ENCODE assay signal across 26 mouse cellular contexts in genomic region chr11:103801128-103801527, GRCm38 (mm10). TPM values are rescaled to one million over a fixed set of nuclear protein-coding genes. Genes with fewer than 3 reads are reported as not detected.
DNase-seq lines count a peak whose midpoint lies in the region; ATAC-seq and TF ChIP-seq lines count a peak whose summit lies in the region.
"Had no signal": no experiment of that assay in that cellular context is flagged by ENCODE, and none has a peak within 500 bp of the region (broad histone marks: within the 10 kb centered on the region; RNA-seq: fewer than 3 reads in every experiment).

No protein-coding gene starts in this region.

- no peak for TF ChIP-seq CTCF in lung, postnatal 0 days (IDR thresholded peaks at IDR 0.05)
- TF ChIP-seq CTCF in lung, adult 2 months (IDR thresholded peaks at IDR 0.05; ENCODE audit: insufficient read depth, low read length) = no peak

- no peak overlapping the region for H3K4me3 ChIP-seq in embryonic facial prominence, embryonic 14.5 days (ENCODE audit: low read depth, low read length)
- no peak overlapping the region for H3K4me3 ChIP-seq in embryonic facial prominence, embryonic 10.5 days
- no peak overlapping the region for H3K4me3 ChIP-seq in lung, postnatal 0 days (ENCODE audit: low read depth, low read length)
- no peak overlapping the region for H3K4me3 ChIP-seq in lung, adult 2 months (replicated peaks; ENCODE audit: extremely low read depth, low read depth, low read length)
- H3K4me3 ChIP-seq in embryonic facial prominence, embryonic 15.5 days (replicated peaks) = no peak overlapping the region
- H3K4me3 ChIP-seq in hindbrain, embryonic 14.5 days (replicated peaks; ENCODE audit: low read length) = no peak overlapping the region
- H3K4me3 ChIP-seq: embryonic facial prominence, embryonic 13.5 days; forebrain, embryonic 15.5 days; heart, embryonic 12.5 days; hindbrain, embryonic 10.5 days; limb, embryonic 10.5 days; liver, embryonic 15.5 days; midbrain, embryonic 10.5 days; stomach, embryonic 15.5 days had no signal

- 0 out of 2 replicates have a peak, but pooled peaks cover 4% of the 10 kb centered on the region for H3K9me3 ChIP-seq in embryonic facial prominence, embryonic 14.5 days (ENCODE audit: control insufficient read depth, low read length)
- peaks cover 13% of the 10 kb centered on the region; the same call in 1 of the 2 replicates for H3K9me3 ChIP-seq in embryonic facial prominence, embryonic 10.5 days
- H3K9me3 ChIP-seq in lung, postnatal 0 days (ENCODE audit: low read length) = no peaks in the 10 kb centered on the region
- no peaks in the 10 kb centered on the region for H3K9me3 ChIP-seq in embryonic facial prominence, embryonic 15.5 days (replicated peaks)
- no peaks in the 10 kb centered on the region for H3K9me3 ChIP-seq in hindbrain, embryonic 14.5 days (ENCODE audit: control insufficient read depth, low read length)
- H3K9me3 ChIP-seq: forebrain, embryonic 15.5 days; limb, embryonic 10.5 days; liver, embryonic 15.5 days; stomach, embryonic 15.5 days had no signal

- peak; percentile 18; the same call in 1 of the 2 replicates for ATAC-seq in embryonic facial prominence, embryonic 14.5 days (ENCODE audit: low read depth)
- no peak for ATAC-seq in lung, postnatal 0 days
- ATAC-seq in embryonic facial prominence, embryonic 15.5 days (ENCODE audit: insufficient number of reproducible peaks, low FRiP score, low TSS enrichment, low read depth) = peak; percentile 29; the same call in 1 of the 2 replicates
- no peak for ATAC-seq in hindbrain, embryonic 14.5 days (ENCODE audit: low FRiP score)
- ATAC-seq: forebrain, embryonic 15.5 days; hindbrain, postnatal 0 days had no signal

- H3K4me2 ChIP-seq in embryonic facial prominence, embryonic 14.5 days (ENCODE audit: low read depth, low read length) = no peak overlapping the region
- H3K4me2 ChIP-seq in lung, postnatal 0 days (replicated peaks; ENCODE audit: low read depth, low read length) = no peak overlapping the region
- H3K4me2 ChIP-seq in embryonic facial prominence, embryonic 15.5 days (replicated peaks) = no peak overlapping the region
- no peak overlapping the region for H3K4me2 ChIP-seq in hindbrain, embryonic 14.5 days (replicated peaks)
- H3K4me2 ChIP-seq: embryonic facial prominence, embryonic 13.5 days; forebrain, embryonic 15.5 days; heart, embryonic 12.5 days; liver, embryonic 15.5 days; stomach, embryonic 15.5 days had no signal

- no peaks in the 10 kb centered on the region for H3K4me1 ChIP-seq in embryonic facial prominence, embryonic 14.5 days (ENCODE audit: control insufficient read depth, insufficient read depth, low read length)
- 0 out of 2 replicates have a peak, but pooled peaks cover 7% of the 10 kb centered on the region for H3K4me1 ChIP-seq in embryonic facial prominence, embryonic 10.5 days
- H3K4me1 ChIP-seq in lung, postnatal 0 days (ENCODE audit: insufficient read depth, low read depth, low read length) = no peaks in the 10 kb centered on the region
- H3K4me1 ChIP-seq in lung, adult 2 months (ENCODE audit: control insufficient read depth, insufficient read depth, low read length) = no peaks in the 10 kb centered on the region
- no peaks in the 10 kb centered on the region for H3K4me1 ChIP-seq in embryonic facial prominence, embryonic 15.5 days
- no peaks in the 10 kb centered on the region for H3K4me1 ChIP-seq in hindbrain, embryonic 14.5 days (replicated peaks; ENCODE audit: control insufficient read depth, insufficient read depth, low read length)
- H3K4me1 ChIP-seq: embryonic facial prominence, embryonic 13.5 days; forebrain, embryonic 15.5 days; liver, embryonic 15.5 days; stomach, embryonic 15.5 days had no signal

- TF ChIP-seq EP300 in lung, postnatal 0 days (IDR thresholded peaks at IDR 0.05) = no peak

- no peak for TF ChIP-seq POLR2A in lung, adult 2 months (IDR thresholded peaks at IDR 0.05; ENCODE audit: borderline replicate concordance, extremely low read depth, low read depth, low read length)

- DNase-seq in embryonic facial prominence, embryonic 14.5 days (ENCODE audit: low spot score) = peak; percentile 62
- DNase-seq in embryonic facial prominence, embryonic 10.5 days (ENCODE audit: low spot score) = no peak
- DNase-seq in lung, postnatal 0 days (ENCODE audit: low spot score) = peak; percentile 24
- no peak for DNase-seq in lung, adult 2 months
- DNase-seq in hindbrain, embryonic 14.5 days (ENCODE audit: low spot score) = no peak
- DNase-seq in thymus, postnatal 0 days (ENCODE audit: low spot score) = no peak
- DNase-seq: gastrocnemius, postnatal 25 days; heart, adult 18-20 months; heart, postnatal 10 days; kidney, adult 18-20 months; layer of hippocampus, adult 9-11 months; liver; right cerebral cortex, postnatal 4 days; thymus, postnatal 4 days had no signal

- WGBS in embryonic facial prominence, embryonic 14.5 days = 52% methylated on average over 9 of the region's 9 CpGs
- 80% methylated on average over 9 of the region's 9 CpGs for WGBS in embryonic facial prominence, embryonic 10.5 days
- WGBS in lung, postnatal 0 days = 23% methylated on average over 9 of the region's 9 CpGs
- 39% methylated on average over 9 of the region's 9 CpGs for WGBS in lung, adult 2 months
- 53% methylated on average over 9 of the region's 9 CpGs for WGBS in embryonic facial prominence, embryonic 15.5 days
- WGBS in hindbrain, embryonic 14.5 days = 64% methylated on average over 9 of the region's 9 CpGs

- no peak overlapping the region for H3K9ac ChIP-seq in embryonic facial prominence, embryonic 14.5 days (ENCODE audit: low read depth, low read length)
- H3K9ac ChIP-seq in lung, postnatal 0 days (replicated peaks; ENCODE audit: low read depth) = no peak overlapping the region
- no peak overlapping the region for H3K9ac ChIP-seq in embryonic facial prominence, embryonic 15.5 days
- no peak overlapping the region for H3K9ac ChIP-seq in hindbrain, embryonic 14.5 days
- H3K9ac ChIP-seq: embryonic facial prominence, embryonic 13.5 days; forebrain, embryonic 15.5 days; heart, embryonic 12.5 days; liver, embryonic 15.5 days; stomach, embryonic 15.5 days had no signal

- no peak overlapping the region for H3K27ac ChIP-seq in embryonic facial prominence, embryonic 14.5 days (replicated peaks; ENCODE audit: low read depth, low read length)
- no peak overlapping the region for H3K27ac ChIP-seq in embryonic facial prominence, embryonic 10.5 days (replicated peaks)
- H3K27ac ChIP-seq in lung, postnatal 0 days (ENCODE audit: low read length) = no peak overlapping the region
- H3K27ac ChIP-seq in embryonic facial prominence, embryonic 15.5 days (replicated peaks) = 0 out of 2 replicates have a peak overlapping the region, but pooled peaks have one; percentile 17
- no peak overlapping the region for H3K27ac ChIP-seq in hindbrain, embryonic 14.5 days
- H3K27ac ChIP-seq: embryonic facial prominence, embryonic 13.5 days; forebrain, embryonic 15.5 days; hindbrain, embryonic 10.5 days; hindbrain, postnatal 0 days; limb, embryonic 10.5 days; liver, embryonic 15.5 days; midbrain, embryonic 10.5 days; stomach, embryonic 15.5 days had no signal

- no peaks in the 10 kb centered on the region for H3K36me3 ChIP-seq in embryonic facial prominence, embryonic 14.5 days (ENCODE audit: control insufficient read depth, insufficient read depth, low read length)
- no peaks in the 10 kb centered on the region for H3K36me3 ChIP-seq in embryonic facial prominence, embryonic 10.5 days (replicated peaks)
- no peaks in the 10 kb centered on the region for H3K36me3 ChIP-seq in lung, postnatal 0 days (ENCODE audit: insufficient read depth, low read length)
- no peaks in the 10 kb centered on the region for H3K36me3 ChIP-seq in embryonic facial prominence, embryonic 15.5 days
- H3K36me3 ChIP-seq in hindbrain, embryonic 14.5 days (replicated peaks; ENCODE audit: control insufficient read depth, insufficient read depth) = no peaks in the 10 kb centered on the region
- H3K36me3 ChIP-seq: embryonic facial prominence, embryonic 13.5 days; forebrain, embryonic 15.5 days; heart, embryonic 12.5 days; limb, embryonic 10.5 days; liver, embryonic 15.5 days; stomach, embryonic 15.5 days had no signal

- H3K27me3 ChIP-seq in embryonic facial prominence, embryonic 14.5 days (replicated peaks; ENCODE audit: control insufficient read depth, insufficient read depth, low read length) = peaks cover 12% of the 10 kb centered on the region
- peaks cover 95% of the 10 kb centered on the region for H3K27me3 ChIP-seq in embryonic facial prominence, embryonic 10.5 days (replicated peaks; ENCODE audit: low read depth, poor library complexity, severe bottlenecking)
- H3K27me3 ChIP-seq in lung, postnatal 0 days (replicated peaks; ENCODE audit: insufficient read depth, low read length) = peaks cover 7% of the 10 kb centered on the region; the same call in 1 of the 2 replicates
- H3K27me3 ChIP-seq in embryonic facial prominence, embryonic 15.5 days = peaks cover 22% of the 10 kb centered on the region
- H3K27me3 ChIP-seq in hindbrain, embryonic 14.5 days (ENCODE audit: control insufficient read depth, insufficient read depth, low read length) = 0 out of 2 replicates have a peak, but pooled peaks cover 1% of the 10 kb centered on the region

RNA-seq across cellular contexts. Expression of gene Wnt3, which starts 27.2 kb away (rescaled TPM):
- polyA plus RNA-seq in embryonic facial prominence, embryonic 14.5 days (2014; fragmentation: Nextera tagmentation; extraction: Ambion mirVana) = 4.0 and 6.3 TPM in 2 replicates
- 3.7 and 4.3 TPM in 2 replicates for polyA plus RNA-seq in embryonic facial prominence, embryonic 10.5 days (2016; fragmentation: Nextera tagmentation; extraction: Ambion mirVana)
- polyA plus RNA-seq in lung, postnatal 0 days (2015; fragmentation: Nextera tagmentation; extraction: Ambion mirVana) = 0.08 and 0.49 TPM in 2 replicates
- polyA plus RNA-seq in lung, adult 2 months (2012; rRNA removed) = 0.07 and 0.12 TPM in 2 replicates
- 8.7 and 8.8 TPM in 2 replicates for polyA plus RNA-seq in embryonic facial prominence, embryonic 15.5 days (2015; fragmentation: Nextera tagmentation; extraction: Ambion mirVana)
- polyA plus RNA-seq in hindbrain, embryonic 14.5 days (2014; fragmentation: Nextera tagmentation; extraction: Ambion mirVana) = 9.0 and 9.1 TPM in 2 replicates
- polyA plus RNA-seq in thymus, postnatal 0 days (2015; fragmentation: Nextera tagmentation; extraction: Ambion mirVana) = 0.13 and 0.17 TPM in 2 replicates
- polyA plus RNA-seq: kidney, embryonic 16.5 days; liver, embryonic 15.5 days had no signal

RNA-seq across cellular contexts. Expression of gene Wnt9b, which starts 51.5 kb away (rescaled TPM):
- 0.42 and 0.52 TPM in 2 replicates for polyA plus RNA-seq in embryonic facial prominence, embryonic 14.5 days (2014; fragmentation: Nextera tagmentation; extraction: Ambion mirVana)
- 4.5 and 5.3 TPM in 2 replicates for polyA plus RNA-seq in embryonic facial prominence, embryonic 10.5 days (2016; fragmentation: Nextera tagmentation; extraction: Ambion mirVana)
- 0.08 and 0.11 TPM in 2 replicates for polyA plus RNA-seq in lung, postnatal 0 days (2015; fragmentation: Nextera tagmentation; extraction: Ambion mirVana)
- 0.02 and 0.12 TPM in 2 replicates for polyA plus RNA-seq in lung, adult 2 months (2012; rRNA removed)
- 0.47 and 1.2 TPM in 2 replicates for polyA plus RNA-seq in embryonic facial prominence, embryonic 15.5 days (2015; fragmentation: Nextera tagmentation; extraction: Ambion mirVana)
- 0.16 and 0.19 TPM in 2 replicates for polyA plus RNA-seq in hindbrain, embryonic 14.5 days (2014; fragmentation: Nextera tagmentation; extraction: Ambion mirVana)
- 0.03 TPM in 1 of 2 replicates, not detected in the other for polyA plus RNA-seq in thymus, postnatal 0 days (2015; fragmentation: Nextera tagmentation; extraction: Ambion mirVana)
- polyA plus RNA-seq: C2C12; stomach, embryonic 15.5 days had no signal

Comparison
In these comparisons a context has a peak if more than half of its experiments do, and no peak if none do; other contexts are left out.
1. DNase-seq: peak in embryonic facial prominence, embryonic 14.5 days (single experiment) and lung, postnatal 0 days (single experiment); none in embryonic facial prominence, embryonic 10.5 days (single experiment), lung, adult 2 months (single experiment), hindbrain, embryonic 14.5 days (single experiment) and thymus, postnatal 0 days (single experiment).
2. ATAC-seq: peak in embryonic facial prominence, embryonic 14.5 days (single experiment) and embryonic facial prominence, embryonic 15.5 days (single experiment); none in lung, postnatal 0 days (single experiment) and hindbrain, embryonic 14.5 days (single experiment).